ENCODE assay signal across 1 mouse cellular context in the genomic region with DNA sequence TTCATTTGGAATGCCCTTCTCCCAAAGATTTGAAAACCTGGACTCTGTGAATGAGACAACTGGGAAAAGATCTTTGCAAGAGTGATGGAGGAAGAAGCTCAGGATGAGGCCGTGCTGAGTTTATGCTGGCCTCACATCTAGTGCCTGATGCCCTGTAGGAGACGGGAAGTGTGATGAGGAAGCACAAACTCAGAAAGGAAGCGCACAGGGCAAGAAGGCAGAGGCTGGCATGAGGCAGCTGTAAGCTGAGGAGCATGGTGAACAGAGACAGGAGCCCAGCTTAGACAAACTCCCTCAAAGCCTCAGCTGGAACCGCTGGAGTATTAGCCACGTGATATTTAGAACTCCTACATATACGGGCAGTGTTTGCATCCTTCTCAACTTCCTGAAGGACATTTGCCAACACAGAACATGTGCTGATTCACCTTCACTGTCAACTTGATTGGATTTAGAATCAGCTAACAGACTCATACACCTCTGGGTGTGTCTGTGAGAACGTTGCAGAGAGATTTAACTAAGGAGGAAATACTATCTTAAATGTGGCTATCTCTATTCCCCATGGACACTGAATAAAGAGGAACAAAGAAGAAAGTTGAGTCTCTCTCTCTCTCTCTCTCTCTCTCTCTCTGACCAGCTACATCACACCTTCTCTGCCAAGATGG.
TF ChIP-seq lines count a peak whose summit lies in the region.

No protein-coding gene starts in this region.

TF ChIP-seq in CH12.LX, 34 proteins besides CTCF, POLR2A, EP300 and RAD21 (continued from another document):
- TF ChIP-seq GABPA (IDR thresholded peaks at IDR 0.05; ENCODE audit: insufficient replicate concordance, low read depth, low read length), result no peak
- no peak for TF ChIP-seq ZC3H11A (IDR thresholded peaks at IDR 0.05; ENCODE audit: low read depth, low read length)
- no peak for TF ChIP-seq NRF1 (IDR thresholded peaks at IDR 0.05; ENCODE audit: low read depth, low read length)
- TF ChIP-seq ZNF384 (IDR thresholded peaks at IDR 0.05; ENCODE audit: low read depth, low read length), result no peak
- no peak for TF ChIP-seq PAX5 (IDR thresholded peaks at IDR 0.05; ENCODE audit: low read length)
- TF ChIP-seq ELF1 (IDR thresholded peaks at IDR 0.05; ENCODE audit: low read depth, low read length), result no peak
- peak; percentile 67 for TF ChIP-seq MAX (IDR thresholded peaks at IDR 0.05; ENCODE audit: low read length)
- TF ChIP-seq HCFC1 (IDR thresholded peaks at IDR 0.05; ENCODE audit: low read depth, low read length), result no peak
- TF ChIP-seq E2F4 (IDR thresholded peaks at IDR 0.05; ENCODE audit: insufficient replicate concordance, low read depth, low read length), result no peak
- TF ChIP-seq SIN3A (IDR thresholded peaks at IDR 0.05; ENCODE audit: low read length), result 0 out of 2 replicates have a peak, but pooled peaks have one; percentile 6
- TF ChIP-seq CHD2 (IDR thresholded peaks at IDR 0.05; ENCODE audit: low read length), result no peak
